Mouse (Mus musculus) midbrain, embryonic 14.5 days (tissue): ENCODE measurements around the gene Sesn2. TPM values are rescaled to one million over a fixed set of nuclear protein-coding genes. Genes with fewer than 3 reads are reported as not detected.

Experiments used
- ATAC-seq: fragments of 200-750 bp; cut with Nextera tagmentation; 2 replicates; pipeline ENCODE4 v1.8.0; 2017; ENCODE audit warnings: moderate number of reproducible peaks, moderate library complexity; ENCODE audit not compliant: low FRiP score, low TSS enrichment
- DNase-seq: peaks from one replicate; pipeline ENCODE4 v3.0.0-alpha.2; 2015
- H3K27ac ChIP-seq: fragments of 300-500 bp; sonication (generic); replicated peaks from 2 replicates; pipeline ENCODE4 v1.5.1; 2014; ENCODE audit warnings: mild to moderate bottlenecking, low read depth, low read length, moderate library complexity
- H3K27me3 ChIP-seq: fragments of 300-500 bp; sonication (generic); 2 replicates; pipeline ENCODE4 v1.6.1; 2014; ENCODE audit warnings: low read length, control low read depth, mixed read lengths; ENCODE audit not compliant: control insufficient read depth, insufficient read depth
- H3K36me3 ChIP-seq: fragments of 300-500 bp; sonication (generic); 2 replicates; pipeline ENCODE4 v1.6.1; 2014; ENCODE audit warnings: low read length, control low read depth; ENCODE audit not compliant: control insufficient read depth, insufficient read depth
- H3K4me1 ChIP-seq: fragments of 300-500 bp; sonication (generic); 2 replicates; pipeline ENCODE4 v1.6.1; 2014; ENCODE audit warnings: mild to moderate bottlenecking, antibody characterized with exemption, low read length, control low read depth; ENCODE audit not compliant: control insufficient read depth, insufficient read depth
- H3K4me2 ChIP-seq: fragments of 300-500 bp; sonication (generic); 2 replicates; pipeline ENCODE4 v1.6.1; 2014; ENCODE audit warnings: mild to moderate bottlenecking, low read length, moderate library complexity
- H3K4me3 ChIP-seq: fragments of 300-500 bp; sonication (generic); replicated peaks from 2 replicates; pipeline ENCODE4 v1.5.1; 2014; ENCODE audit warnings: low read depth, low read length
- H3K9ac ChIP-seq: fragments of 300-500 bp; sonication (generic); replicated peaks from 2 replicates; pipeline ENCODE4 v1.6.1; 2014; ENCODE audit warnings: mild to moderate bottlenecking, low read length, moderate library complexity
- H3K9me3 ChIP-seq: fragments of 300-500 bp; sonication (generic); 2 replicates; pipeline ENCODE4 v1.6.1; 2016; ENCODE audit warnings: low read length, control low read depth, mixed read lengths; ENCODE audit not compliant: control insufficient read depth
- WGBS: fragments of 180-500 bp; shearing (Covaris S2); extraction: QIAGEN DNeasy Blood & Tissue Kit; methylation state at CpG from one replicate; pipeline ENCODE4 v1.1.7; 2014; 5-methylcytosine and 5-hydroxymethylcytosine counted together
- polyA plus RNA-seq: library from polyadenylated mRNA; unstranded; fragments of >200 nt; fragmentation: Nextera tagmentation; extraction: Ambion mirVana; gene quantifications from 2 replicates; pipeline ENCODE4 v1.2.1, GENCODE M21; 2014

Gene Sesn2
- polyA plus RNA-seq, 1 experiment from 2014 or later: 4.7 TPM

DNA sequence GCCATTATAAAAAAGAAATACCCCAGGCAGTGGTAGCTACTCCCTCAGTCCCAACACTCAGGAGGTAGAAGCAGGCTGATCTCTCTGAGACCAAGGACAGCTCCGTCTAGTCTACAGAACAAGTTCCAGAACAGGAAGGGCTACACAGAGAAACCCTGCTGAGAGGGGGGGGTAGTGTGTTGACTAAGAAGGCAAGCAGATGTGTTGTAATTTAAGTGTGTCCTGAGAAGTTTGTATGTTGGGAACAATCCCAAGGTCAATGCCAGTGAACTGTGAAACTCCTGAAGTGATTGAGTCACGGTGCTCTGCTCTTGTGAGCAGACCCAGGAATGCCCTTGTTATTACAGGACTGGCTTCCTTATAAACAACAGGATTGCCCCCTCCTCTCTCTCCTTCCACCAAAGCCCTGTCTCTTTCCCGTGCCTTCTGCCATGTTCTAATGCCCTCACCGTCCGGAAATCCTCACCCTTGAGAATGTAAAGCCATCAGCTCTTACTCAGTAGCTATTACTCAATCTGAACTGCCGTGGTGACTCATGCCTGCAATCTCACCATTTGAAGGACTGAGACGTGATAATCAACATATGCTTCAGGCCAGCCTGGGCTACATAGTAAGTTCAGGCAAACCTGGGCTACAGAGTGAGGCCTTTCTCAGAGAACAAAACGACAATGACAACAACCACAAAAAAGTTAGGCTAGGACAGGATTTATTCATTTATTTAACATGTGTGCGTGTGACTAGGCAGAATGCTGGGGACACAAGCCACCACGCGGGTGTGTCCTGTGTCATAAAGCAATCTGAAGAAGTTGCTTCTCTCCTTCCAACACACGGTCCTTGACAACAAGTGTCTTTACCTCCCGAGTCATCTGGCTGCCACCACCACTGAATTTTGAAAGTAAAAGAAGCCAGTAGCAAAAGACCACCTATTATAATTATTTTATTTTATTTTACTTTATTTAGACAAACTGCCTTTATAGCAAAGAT is 34.1 kb downstream of the Sesn2 start:
- no peak overlapping the region for H3K4me3 ChIP-seq
- no peaks in the 10 kb centered on the region for H3K36me3 ChIP-seq
- H3K27me3 ChIP-seq: no peaks in the 10 kb centered on the region
- DNase-seq (no peak), ATAC-seq (no peak)
- no peak overlapping the region for H3K27ac ChIP-seq
- no peak overlapping the region for H3K4me2 ChIP-seq
- H3K9me3 ChIP-seq: no peaks in the 10 kb centered on the region
- WGBS: 84% methylated on average over 13 of the region's 13 CpGs
- no peaks in the 10 kb centered on the region for H3K4me1 ChIP-seq
- no peak overlapping the region for H3K9ac ChIP-seq

DNA sequence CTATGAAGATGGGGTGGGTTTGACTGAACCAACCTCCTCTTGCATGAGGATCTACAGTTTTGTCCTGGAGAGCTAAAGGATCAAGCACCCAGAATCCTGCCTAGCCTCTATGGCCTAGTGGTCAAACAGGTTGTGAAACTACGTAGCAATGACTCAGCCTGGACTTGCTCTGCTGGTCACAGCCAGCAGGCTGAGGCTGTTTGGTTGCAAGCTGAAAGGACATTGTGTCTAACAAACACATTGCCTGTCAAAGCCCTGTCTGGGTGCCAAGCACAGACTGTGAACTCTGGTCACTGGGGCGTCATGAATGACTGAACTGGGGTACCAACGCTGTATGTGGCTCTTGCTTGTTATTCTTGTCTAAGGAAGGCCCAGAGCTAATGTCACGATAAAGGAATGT is 35.7 kb downstream of the Sesn2 start:
- H3K9ac ChIP-seq: no peak overlapping the region
- H3K27ac ChIP-seq: no peak overlapping the region
- WGBS: 77% methylated on average over 4 of the region's 4 CpGs
- DNase-seq (no peak), ATAC-seq (no peak)
- H3K4me3 ChIP-seq: no peak overlapping the region
- H3K27me3 ChIP-seq: no peaks in the 10 kb centered on the region
- no peaks in the 10 kb centered on the region for H3K36me3 ChIP-seq
- H3K9me3 ChIP-seq: no peaks in the 10 kb centered on the region
- H3K4me2 ChIP-seq: no peak overlapping the region
- H3K4me1 ChIP-seq: no peaks in the 10 kb centered on the region

DNA sequence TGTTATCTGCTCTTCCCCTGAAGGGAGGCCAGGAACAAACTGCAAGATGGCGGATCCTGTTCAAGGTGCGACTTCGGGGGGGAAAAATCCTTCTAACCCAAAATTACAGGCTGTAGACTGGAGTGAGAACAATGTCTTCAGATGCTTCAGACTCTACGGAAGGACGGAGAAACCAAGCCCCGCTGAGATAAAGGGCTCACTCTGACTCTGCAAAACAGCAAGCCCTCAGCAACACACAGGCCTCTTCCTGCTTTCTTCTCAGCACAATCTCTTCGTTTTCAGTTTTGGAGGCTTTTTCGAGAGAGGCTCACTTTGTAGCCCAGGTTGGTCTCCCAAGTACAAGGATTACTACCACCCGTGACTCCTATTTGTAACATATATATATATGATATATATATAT is 36.9 kb downstream of the Sesn2 start:
- 87% methylated on average over 9 of the region's 9 CpGs for WGBS
- DNase-seq: no peak
- Histone ChIP-seq H3K4me1 (no peaks in the 10 kb centered on the region), H3K9ac (no peak overlapping the region), H3K27ac (no peak overlapping the region), H3K4me3 (no peak overlapping the region), H3K9me3 (no peaks in the 10 kb centered on the region), H3K36me3 (no peaks in the 10 kb centered on the region), H3K27me3 (no peaks in the 10 kb centered on the region), H3K4me2 (no peak overlapping the region)
- no peak for ATAC-seq

DNA sequence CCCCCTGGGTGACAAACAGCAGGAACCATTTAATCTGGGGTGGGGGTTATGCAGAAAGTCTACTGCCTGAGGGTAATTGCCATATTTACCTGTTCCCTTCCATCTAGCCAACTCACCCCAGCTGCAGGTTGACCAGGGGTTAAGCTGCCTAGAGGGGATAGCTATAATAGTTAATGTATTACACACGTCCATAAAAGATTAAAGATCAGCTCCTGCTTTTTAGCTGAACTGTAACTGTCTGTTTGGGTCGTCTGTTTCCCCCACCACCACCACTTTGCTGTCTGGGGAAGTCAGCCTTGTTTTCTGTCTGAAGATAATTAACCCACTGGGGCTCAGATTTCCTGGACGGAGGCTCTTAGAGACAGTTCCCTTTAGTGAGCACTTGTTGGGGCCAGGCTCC is 40.4 kb downstream of the Sesn2 start:
- Histone ChIP-seq H3K4me3 (no peak overlapping the region), H3K27ac (no peak overlapping the region), H3K4me2 (no peak overlapping the region), H3K9ac (no peak overlapping the region), H3K36me3 (no peaks in the 10 kb centered on the region), H3K9me3 (no peaks in the 10 kb centered on the region), H3K27me3 (no peaks in the 10 kb centered on the region), H3K4me1 (no peaks in the 10 kb centered on the region)
- DNase-seq (no peak), ATAC-seq (no peak)
- 23% methylated on average over 3 of the region's 3 CpGs for WGBS

DNA sequence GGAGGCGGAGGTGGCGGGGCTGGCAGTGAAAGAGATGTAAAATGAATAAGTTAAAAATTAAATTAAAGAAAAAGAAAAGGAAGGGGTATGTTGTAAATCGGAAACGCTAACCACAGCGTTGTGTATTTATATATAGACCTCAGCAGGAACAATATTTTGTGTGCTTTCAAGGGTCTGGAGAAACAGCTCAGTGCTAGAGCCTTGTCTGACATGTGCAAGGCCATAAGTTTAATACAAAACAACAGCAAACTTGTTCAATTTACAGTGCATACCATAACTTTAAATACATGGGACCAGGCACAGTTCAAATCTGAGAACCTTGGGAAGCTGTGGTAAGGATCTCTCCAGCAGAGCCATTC is 46.1 kb downstream of the Sesn2 start:
- DNase-seq (no peak), ATAC-seq (no peak; the same call in 1 of the 2 replicates)
- Histone ChIP-seq H3K4me1 (peaks cover 10% of the 10 kb centered on the region), H3K9ac (peak overlapping the region; percentile 52; the same call in 1 of the 2 replicates), H3K9me3 (no peaks in the 10 kb centered on the region), H3K4me3 (peak overlapping the region; percentile 71), H3K27me3 (no peaks in the 10 kb centered on the region), H3K27ac (peak overlapping the region; percentile 32; the same call in 1 of the 2 replicates), H3K4me2 (peak overlapping the region; percentile 83), H3K36me3 (peaks cover 19% of the 10 kb centered on the region)
- WGBS: 0% methylated on average over 5 of the region's 5 CpGs

DNA sequence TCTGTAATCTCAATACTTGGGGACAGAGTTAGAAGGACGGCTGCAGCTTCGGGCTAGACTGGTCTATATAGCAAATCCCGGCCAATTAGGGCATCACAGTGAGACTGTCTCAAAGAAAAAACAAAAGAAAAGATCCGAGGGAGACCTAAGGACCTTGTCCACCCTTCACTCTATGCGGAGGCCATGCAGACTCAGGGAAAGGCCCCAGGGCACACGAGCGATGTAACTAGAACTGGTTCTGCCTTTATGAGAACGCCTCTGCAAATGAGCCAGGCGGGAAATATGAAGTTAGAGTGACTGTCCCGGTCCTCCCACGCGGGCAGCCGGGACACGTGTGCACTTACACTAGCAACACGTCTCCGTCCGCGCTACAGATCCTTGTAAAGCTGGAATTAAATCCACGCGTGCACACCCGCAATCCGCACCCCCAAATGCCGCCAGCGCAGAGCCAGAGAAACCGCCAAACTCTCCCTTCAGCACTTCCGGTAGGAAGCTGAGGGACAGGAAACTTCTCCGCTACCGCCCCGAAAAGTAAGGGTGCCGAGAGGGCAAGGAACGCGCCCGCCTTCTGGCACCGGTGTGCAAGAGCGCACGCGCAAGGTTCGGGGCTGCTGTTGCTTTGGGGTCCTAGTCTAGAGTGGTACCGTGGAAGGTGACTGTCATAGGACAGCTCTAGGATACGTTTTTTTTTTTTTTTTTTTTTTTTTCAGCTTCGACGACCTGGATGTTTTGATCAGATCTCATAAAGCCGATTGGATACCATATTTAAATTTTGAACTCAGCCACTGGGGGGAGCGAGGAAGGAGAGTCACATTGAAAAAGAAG is 46.7 kb downstream of the Sesn2 start, which contains the start of gene Med18:
Gene Med18, minus strand, starts transcription at position 492 of the 825 bp plus-strand sequence.
- Histone ChIP-seq H3K9me3 (no peaks in the 10 kb centered on the region), H3K27me3 (no peaks in the 10 kb centered on the region), H3K9ac (peak within 1 kb of the TSS; percentile 52), H3K36me3 (peaks cover 23% of the 10 kb centered on the region), H3K4me1 (peaks cover 10% of the 10 kb centered on the region), H3K4me2 (peak within 1 kb of the TSS; percentile 83), H3K4me3 (peak within 1 kb of the TSS; percentile 71), H3K27ac (peak within 1 kb of the TSS; percentile 32; the same call in 1 of the 2 replicates)
- peak; percentile 92 for ATAC-seq
- DNase-seq: peak; percentile 98
- WGBS: under 1% methylated on average over 44 of the region's 44 CpGs

DNA sequence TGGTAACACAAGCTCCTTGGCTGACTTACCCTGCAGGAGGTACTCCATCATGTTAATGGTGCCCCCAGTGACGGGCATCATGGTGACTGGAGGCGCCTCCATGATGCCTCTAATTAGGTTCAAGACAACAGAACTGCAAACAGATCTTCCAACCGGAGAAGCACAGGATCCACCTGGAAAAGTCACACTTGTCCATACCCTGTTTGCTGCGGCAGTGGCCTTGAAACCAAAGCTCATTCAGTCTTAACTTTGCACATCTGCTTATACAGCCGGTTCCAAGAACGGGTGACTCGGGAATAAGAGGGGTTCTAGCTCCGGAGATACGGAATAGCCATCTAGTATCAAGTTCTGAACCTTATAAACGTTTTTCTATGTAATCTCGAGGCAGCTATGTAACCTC is 47.5 kb downstream of the Sesn2 start:
- ATAC-seq: no peak
- Histone ChIP-seq H3K4me2 (peak overlapping the region; percentile 83), H3K9ac (peak overlapping the region; percentile 52), H3K9me3 (no peaks in the 10 kb centered on the region), H3K4me1 (peaks cover 10% of the 10 kb centered on the region), H3K27ac (no peak overlapping the region), H3K27me3 (no peaks in the 10 kb centered on the region), H3K36me3 (peaks cover 31% of the 10 kb centered on the region), H3K4me3 (peak overlapping the region; percentile 71)
- DNase-seq: no peak
- WGBS: 16% methylated on average over 11 of the region's 11 CpGs

DNA sequence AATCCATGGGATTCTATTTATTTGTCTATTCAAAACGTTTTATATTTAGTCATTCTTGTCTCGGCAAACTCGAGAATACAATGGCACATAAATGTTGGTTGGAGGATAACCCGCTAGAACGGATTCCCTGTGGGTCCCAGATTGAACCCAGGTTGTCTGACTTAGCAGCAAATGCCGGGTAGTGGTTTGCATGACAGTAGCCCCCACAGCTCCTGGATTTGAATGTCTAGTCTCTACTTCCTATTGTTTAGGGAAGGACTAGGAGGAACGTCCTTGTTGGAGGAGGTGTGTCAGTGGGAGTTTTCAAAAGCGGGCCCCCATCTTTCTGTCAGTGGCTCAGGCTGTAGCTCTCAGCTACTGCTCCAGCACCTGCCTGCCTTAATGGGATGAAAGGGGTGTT is 50.1 kb downstream of the Sesn2 start:
- H3K27me3 ChIP-seq: no peaks in the 10 kb centered on the region
- no peak overlapping the region for H3K4me3 ChIP-seq
- ATAC-seq (no peak), DNase-seq (no peak)
- H3K4me2 ChIP-seq: no peak overlapping the region
- H3K9me3 ChIP-seq: no peaks in the 10 kb centered on the region
- H3K36me3 ChIP-seq: peaks cover 41% of the 10 kb centered on the region
- no peak overlapping the region for H3K27ac ChIP-seq
- H3K9ac ChIP-seq: no peak overlapping the region
- H3K4me1 ChIP-seq: peaks cover 10% of the 10 kb centered on the region
- 85% methylated on average over 8 of the region's 8 CpGs for WGBS
